Mouse (Mus musculus): ENCODE data around the gene St8sia1.

DNA sequence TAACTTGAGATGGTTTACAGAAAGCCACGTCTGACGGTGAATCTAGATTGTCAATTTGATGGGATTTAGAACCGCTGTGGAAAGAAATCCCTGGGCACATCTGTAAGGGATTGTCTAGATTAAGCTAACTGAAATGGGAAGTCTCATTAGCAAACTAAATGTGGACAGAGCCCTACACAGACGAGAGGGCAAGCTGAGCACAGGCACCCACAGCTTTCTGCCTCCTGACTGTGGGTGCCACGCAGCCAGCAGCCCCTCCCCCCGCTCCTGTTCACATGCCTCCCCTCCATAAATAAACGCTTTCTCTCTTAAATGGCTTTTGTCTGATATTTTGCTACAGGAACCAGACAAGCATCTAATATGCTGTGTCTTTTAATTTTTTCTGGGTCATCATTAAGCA, 27.8 kb upstream of the St8sia1 start:
- TF ChIP-seq POLR2A (IDR thresholded peaks at IDR 0.05; ENCODE audit: control insufficient read depth, low read depth, low read length) (no peak), CTCF (IDR thresholded peaks at IDR 0.05; ENCODE audit: control insufficient read depth, insufficient read depth, insufficient replicate concordance, low read depth, low read length) (no peak)
